Mouse (Mus musculus): ENCODE measurements around the gene Gm15023.
"Not testable (repeated sequence)": the region's sequence is repeated elsewhere in the genome, so short reads cannot be mapped to it uniquely, and the experiment has no call there.

Gene Gm15023

DNA sequence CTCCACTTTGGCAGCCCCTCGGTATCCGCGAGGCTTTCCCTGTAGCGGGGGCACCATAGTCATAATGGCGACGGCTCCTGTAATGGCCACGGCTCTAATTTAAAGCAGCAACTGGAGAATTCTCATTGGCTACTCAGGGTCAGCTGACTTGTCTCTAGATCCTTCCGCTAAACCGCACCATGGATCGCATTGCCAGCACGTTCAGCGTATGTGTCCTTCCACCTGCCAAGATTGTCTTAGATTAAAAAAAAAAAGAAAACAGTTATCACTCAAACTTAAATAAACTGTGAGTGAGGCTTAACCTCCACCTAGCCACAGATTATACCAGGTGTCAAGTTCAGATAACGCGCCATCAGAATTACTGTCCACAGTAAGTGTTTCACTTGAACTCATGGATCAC lies at the start of gene Gm15023:
Gm15023 (minus strand) TSS at position 101 of the 400 bp plus-strand sequence.
- DNase-seq, result not testable (repeated sequence)

DNA sequence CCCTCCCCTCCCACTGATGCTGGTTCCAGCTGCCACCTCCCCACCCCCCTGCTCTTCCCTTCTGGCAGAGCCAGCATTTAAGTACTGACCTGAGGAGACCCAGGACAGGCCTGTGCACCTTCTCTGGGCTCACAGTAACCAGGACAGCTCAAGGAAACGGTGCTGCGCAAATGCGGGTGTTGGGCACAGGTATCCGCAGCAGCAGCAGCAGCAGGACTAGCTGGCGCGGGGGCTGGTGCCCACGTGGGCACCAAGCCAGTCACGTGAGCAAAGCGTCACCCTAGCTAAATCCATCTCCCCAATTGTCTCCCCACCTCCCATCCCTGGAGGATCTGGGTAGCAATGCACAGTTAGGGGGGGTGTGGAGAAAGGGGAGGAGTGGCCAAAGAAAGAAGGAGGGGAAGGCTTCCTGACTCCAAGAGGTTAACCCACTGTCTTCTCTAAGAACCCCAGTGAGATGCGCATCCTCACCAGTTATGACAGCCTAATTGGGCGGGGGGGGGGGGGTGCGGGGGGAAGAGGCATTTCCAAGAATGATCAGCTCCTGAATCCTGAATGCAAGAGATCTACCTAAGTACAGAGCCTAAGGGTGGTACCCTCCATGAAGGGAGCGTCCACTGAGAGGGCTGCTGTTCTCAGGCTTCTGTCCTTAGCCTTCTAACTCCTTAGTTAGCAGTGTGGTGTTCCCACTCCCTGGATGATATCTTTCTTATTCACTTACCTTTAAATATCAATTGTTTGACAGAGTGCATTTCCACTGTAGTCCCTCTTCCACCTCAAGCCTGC lies 33.2 kb upstream of the Gm15023 start, which contains the start of gene Tceal6:
Tceal6 (minus strand) TSS at position 252 of the 786 bp plus-strand sequence.
- DNase-seq, result peak; percentile 20 to 40

GRCm38 (mm10) chrX:135209773-135210435 lies 32.5 kb upstream of the Gm15023 start:
- peak; percentile 14 to 26 for DNase-seq

DNA sequence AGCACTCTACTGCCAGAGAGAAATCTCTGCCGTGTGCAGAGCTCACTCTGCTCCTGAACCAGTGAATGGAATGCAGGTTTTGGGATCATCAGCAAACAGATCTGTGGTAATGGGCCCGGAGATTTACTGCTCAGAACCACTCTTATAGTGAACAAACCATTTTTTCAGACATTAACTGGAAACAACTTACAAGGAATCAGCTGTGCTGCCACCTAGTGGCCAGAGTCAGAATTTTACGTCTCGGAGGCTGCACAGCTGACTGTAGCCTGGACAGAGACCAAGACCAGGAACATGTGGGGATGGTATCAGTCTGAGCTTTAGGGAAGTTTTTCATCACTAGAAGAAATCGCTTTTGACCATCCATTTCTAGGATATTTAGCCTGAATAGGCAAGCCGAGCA lies 12.5 kb upstream of the Gm15023 start:
- DNase-seq, result not testable (repeated sequence)

GRCm38 (mm10) chrX:135188661-135189060 lies 11.2 kb upstream of the Gm15023 start:
- DNase-seq, result not testable (repeated sequence)

All from cerebellum, postnatal 36 days (tissue).